Mouse (Mus musculus): Measurements from ENCODE around the gene Tcea3.
A peak's percentile ranks its signal among the peaks of the same experiment; 100 is the strongest.

Gene Tcea3

GRCm38 (mm10) chr4:136247729-136248463, at the start of gene Tcea3:
Tcea3 (plus strand) TSS chr4:136247729.
- DNase-seq (ENCODE audit: low spot score): peak; percentile 76

- DNase-seq (ENCODE audit: low spot score): no peak
Measured at GRCm38 (mm10) chr4:136198846-136199245, 48.7 kb upstream of the Tcea3 start.

GRCm38 (mm10) chr4:136199562-136200292, 47.8 kb upstream of the Tcea3 start:
- DNase-seq (ENCODE audit: low spot score): peak; percentile 64

GRCm38 (mm10) chr4:136202509-136202908, 45.0 kb upstream of the Tcea3 start:
- DNase-seq (ENCODE audit: low spot score): peak; percentile 91

GRCm38 (mm10) chr4:136204775-136205174, 42.8 kb upstream of the Tcea3 start:
- no peak for DNase-seq (ENCODE audit: low spot score)

- DNase-seq (ENCODE audit: low spot score): peak; percentile 100
Measured at GRCm38 (mm10) chr4:136206033-136206893, 41.3 kb upstream of the Tcea3 start, which contains the start of gene Asap3. Asap3 (plus strand) TSS chr4:136206365.

GRCm38 (mm10) chr4:136206943-136207342, 40.6 kb upstream of the Tcea3 start:
- DNase-seq (ENCODE audit: low spot score): no peak

- DNase-seq (ENCODE audit: low spot score): no peak
Measured at GRCm38 (mm10) chr4:136210931-136211330, 36.6 kb upstream of the Tcea3 start.

GRCm38 (mm10) chr4:136213629-136214028, 33.9 kb upstream of the Tcea3 start:
- peak; percentile 62 for DNase-seq (ENCODE audit: low spot score)

- no peak for DNase-seq (ENCODE audit: low spot score)
Measured at GRCm38 (mm10) chr4:136214828-136215227, 32.7 kb upstream of the Tcea3 start.

- DNase-seq (ENCODE audit: low spot score): no peak
Measured at GRCm38 (mm10) chr4:136215576-136215975, 32.0 kb upstream of the Tcea3 start.

- no peak for DNase-seq (ENCODE audit: low spot score)
Measured at GRCm38 (mm10) chr4:136217063-136217462, 30.5 kb upstream of the Tcea3 start.

- DNase-seq (ENCODE audit: low spot score): peak; percentile 80
Measured at GRCm38 (mm10) chr4:136218595-136219214, 28.8 kb upstream of the Tcea3 start.

GRCm38 (mm10) chr4:136220133-136220775, 27.3 kb upstream of the Tcea3 start:
- DNase-seq (ENCODE audit: low spot score): no peak

GRCm38 (mm10) chr4:136223549-136224239, 23.8 kb upstream of the Tcea3 start:
- DNase-seq (ENCODE audit: low spot score): no peak

GRCm38 (mm10) chr4:136224240-136224559, 23.3 kb upstream of the Tcea3 start:
- DNase-seq (ENCODE audit: low spot score): no peak

- DNase-seq (ENCODE audit: low spot score): no peak
Measured at GRCm38 (mm10) chr4:136224677-136225460, 22.7 kb upstream of the Tcea3 start.

- DNase-seq (ENCODE audit: low spot score): no peak
Measured at GRCm38 (mm10) chr4:136227408-136227807, 20.1 kb upstream of the Tcea3 start.

- no peak for DNase-seq (ENCODE audit: low spot score)
Measured at GRCm38 (mm10) chr4:136228640-136229039, 18.9 kb upstream of the Tcea3 start.

GRCm38 (mm10) chr4:136238669-136239068, 8.9 kb upstream of the Tcea3 start:
- no peak for DNase-seq (ENCODE audit: low spot score)

Measured in testis, postnatal 10 days (tissue).